Mouse (Mus musculus) kidney, postnatal 0 days (tissue): ENCODE measurements around the gene D630003M21Rik. TPM values are rescaled to one million over a fixed set of nuclear protein-coding genes. Genes with fewer than 3 reads are reported as not detected.

Source experiments
- ATAC-seq: fragments of 200-750 bp; cut with Nextera tagmentation; replicated peaks from 2 replicates; pipeline ENCODE4 v1.8.0; 2017; ENCODE audit warnings: low read depth, moderate number of reproducible peaks, moderate TSS enrichment, moderate library complexity; ENCODE audit not compliant: low FRiP score
- DNase-seq: peaks from one replicate; pipeline ENCODE4 v3.0.0-alpha.2; 2016; ENCODE audit warnings: low spot score
- H3K27ac ChIP-seq: fragments of 300-500 bp; sonication (generic); 2 replicates; pipeline ENCODE4 v1.5.1; 2014; ENCODE audit warnings: mild to moderate bottlenecking
- H3K27me3 ChIP-seq: fragments of 300-500 bp; sonication (generic); 2 replicates; pipeline ENCODE4 v1.6.1; 2014; ENCODE audit warnings: low read length, mixed read lengths; ENCODE audit not compliant: insufficient read depth
- H3K36me3 ChIP-seq: fragments of 300-500 bp; sonication (generic); 2 replicates; pipeline ENCODE4 v1.6.1; 2014; ENCODE audit warnings: low read length, mixed read lengths; ENCODE audit not compliant: insufficient read depth
- H3K4me1 ChIP-seq: fragments of 300-500 bp; sonication (generic); replicated peaks from 2 replicates; pipeline ENCODE4 v1.6.1; 2014; ENCODE audit warnings: antibody characterized with exemption, low read length, mixed read lengths; ENCODE audit not compliant: insufficient read depth
- H3K4me2 ChIP-seq: fragments of 300-500 bp; sonication (generic); 2 replicates; pipeline ENCODE4 v1.6.1; 2014; ENCODE audit warnings: mild to moderate bottlenecking, low read length, moderate library complexity, mixed read lengths
- H3K4me3 ChIP-seq: fragments of 300-500 bp; sonication (generic); replicated peaks from 2 replicates; pipeline ENCODE4 v1.5.1; 2014; ENCODE audit warnings: low read depth, low read length
- H3K9ac ChIP-seq: fragments of 300-500 bp; sonication (generic); 2 replicates; pipeline ENCODE4 v1.6.1; 2014; ENCODE audit warnings: low read depth, low read length
- H3K9me3 ChIP-seq: fragments of 300-500 bp; sonication (generic); replicated peaks from 2 replicates; pipeline ENCODE4 v1.6.1; 2016; ENCODE audit warnings: low read length, inconsistent platforms, mixed read lengths
- CTCF ChIP-seq: IDR thresholded peaks from 2 replicates; pipeline ENCODE4 v1.5.1; 2016; ENCODE audit warnings: antibody characterized with exemption, low read depth, mild to moderate bottlenecking, moderate library complexity
- WGBS: fragments of 180-500 bp; shearing (Covaris S2); extraction: QIAGEN DNeasy Blood & Tissue Kit; methylation state at CpG from one replicate; pipeline ENCODE4 v1.1.7; 2014; 5-methylcytosine and 5-hydroxymethylcytosine counted together
- polyA plus RNA-seq: library from polyadenylated mRNA; unstranded; fragments of >200 nt; fragmentation: Nextera tagmentation; extraction: Ambion mirVana; gene quantifications from 2 replicates; pipeline ENCODE4 v1.2.1, GENCODE M21; 2015

The D630003M21Rik gene
- polyA plus RNA-seq, 1 experiment from 2014 or later: 4.0 TPM

GRCm38 (mm10) chr2:158154641-158155040 lies 74.4 kb downstream of the D630003M21Rik start:
- H3K27me3 ChIP-seq: no peaks in the 10 kb centered on the region
- H3K9me3 ChIP-seq: no peaks in the 10 kb centered on the region
- 53% methylated on average over 8 of the region's 8 CpGs for WGBS
- H3K36me3 ChIP-seq: no peaks in the 10 kb centered on the region
- TF ChIP-seq CTCF: no peak
- DNase-seq (no peak), ATAC-seq (no peak)
- peaks cover 3% of the 10 kb centered on the region for H3K4me1 ChIP-seq
- no peak overlapping the region for H3K27ac ChIP-seq
- no peak overlapping the region for H3K4me3 ChIP-seq
- no peak overlapping the region for H3K9ac ChIP-seq
- H3K4me2 ChIP-seq: no peak overlapping the region

GRCm38 (mm10) chr2:158153728-158154343 lies 75.2 kb downstream of the D630003M21Rik start:
- Histone ChIP-seq H3K9me3 (no peaks in the 10 kb centered on the region), H3K27ac (no peak overlapping the region), H3K4me3 (peak overlapping the region; percentile 30), H3K4me2 (peak overlapping the region; percentile 82), H3K36me3 (no peaks in the 10 kb centered on the region), H3K27me3 (no peaks in the 10 kb centered on the region), H3K9ac (peak overlapping the region; percentile 42; the same call in 1 of the 2 replicates), H3K4me1 (no peaks in the 10 kb centered on the region)
- 2% methylated on average over 22 of the region's 22 CpGs for WGBS
- no peak for TF ChIP-seq CTCF
- ATAC-seq (no peak), DNase-seq (peak; percentile 58)

- WGBS: 45% methylated on average over 6 of the region's 6 CpGs
- DNase-seq (no peak), ATAC-seq (no peak)
- Histone ChIP-seq H3K9me3 (no peaks in the 10 kb centered on the region), H3K4me2 (no peak overlapping the region), H3K4me3 (no peak overlapping the region), H3K4me1 (no peaks in the 10 kb centered on the region), H3K36me3 (no peaks in the 10 kb centered on the region), H3K27ac (no peak overlapping the region), H3K9ac (no peak overlapping the region), H3K27me3 (no peaks in the 10 kb centered on the region)
- no peak for TF ChIP-seq CTCF
Measured at GRCm38 (mm10) chr2:158152685-158153309, 76.2 kb downstream of the D630003M21Rik start.

GRCm38 (mm10) chr2:158151077-158151476 lies 77.9 kb downstream of the D630003M21Rik start:
- peak; percentile 47 for TF ChIP-seq CTCF
- no peak overlapping the region for H3K4me2 ChIP-seq
- H3K9me3 ChIP-seq: no peaks in the 10 kb centered on the region
- no peak for ATAC-seq
- H3K27ac ChIP-seq: no peak overlapping the region
- H3K36me3 ChIP-seq: no peaks in the 10 kb centered on the region
- WGBS: 93% methylated on average over 3 of the region's 3 CpGs
- DNase-seq: no peak
- H3K4me1 ChIP-seq: peaks cover 2% of the 10 kb centered on the region; the same call in 1 of the 2 replicates
- H3K4me3 ChIP-seq: no peak overlapping the region
- H3K9ac ChIP-seq: no peak overlapping the region
- no peaks in the 10 kb centered on the region for H3K27me3 ChIP-seq

GRCm38 (mm10) chr2:158146971-158147370 lies 82.1 kb downstream of the D630003M21Rik start:
- Histone ChIP-seq H3K4me1 (peaks cover 21% of the 10 kb centered on the region), H3K36me3 (no peaks in the 10 kb centered on the region), H3K4me2 (no peak overlapping the region), H3K27ac (no peak overlapping the region), H3K9me3 (no peaks in the 10 kb centered on the region), H3K9ac (no peak overlapping the region), H3K4me3 (no peak overlapping the region), H3K27me3 (no peaks in the 10 kb centered on the region)
- TF ChIP-seq CTCF: no peak
- 94% methylated on average over 8 of the region's 8 CpGs for WGBS
- DNase-seq: no peak
- no peak for ATAC-seq

- H3K4me1 ChIP-seq: peaks cover 23% of the 10 kb centered on the region
- ATAC-seq (peak; percentile 68), DNase-seq (peak; percentile 86)
- H3K27me3 ChIP-seq: no peaks in the 10 kb centered on the region
- H3K27ac ChIP-seq: peak within 1 kb of the TSS; percentile 28; the same call in 1 of the 2 replicates
- H3K9me3 ChIP-seq: no peaks in the 10 kb centered on the region
- peak within 1 kb of the TSS; percentile 63 for H3K9ac ChIP-seq
- peak within 1 kb of the TSS; percentile 74 for H3K4me2 ChIP-seq
- H3K4me3 ChIP-seq: peak within 1 kb of the TSS; percentile 39
- peak; percentile 72 for TF ChIP-seq CTCF
- WGBS: under 1% methylated on average over 32 of the region's 33 CpGs
- H3K36me3 ChIP-seq: no peaks in the 10 kb centered on the region
Measured at GRCm38 (mm10) chr2:158146223-158146622, 82.8 kb downstream of the D630003M21Rik start, which contains the start of gene Tgm2. TSS of gene Tgm2 (minus strand) at chr2:158146436.
